Mouse (Mus musculus): ENCODE measurements at regions not wholly inside any gene's neighbourhood (a gene's known extent, or its start where the extent isn't known, plus 50 kb on each side); places are given as distances from the start of the nearest gene placed in this dataset.
A peak's percentile ranks its signal among the peaks of the same experiment; 100 is the strongest.

- no peak for DNase-seq (ENCODE audit: low spot score in 2 of 2)
Observed at GRCm38 (mm10) chr13:84646899-84647298, 424.8 kb downstream of the Tmem161b start.

DNA sequence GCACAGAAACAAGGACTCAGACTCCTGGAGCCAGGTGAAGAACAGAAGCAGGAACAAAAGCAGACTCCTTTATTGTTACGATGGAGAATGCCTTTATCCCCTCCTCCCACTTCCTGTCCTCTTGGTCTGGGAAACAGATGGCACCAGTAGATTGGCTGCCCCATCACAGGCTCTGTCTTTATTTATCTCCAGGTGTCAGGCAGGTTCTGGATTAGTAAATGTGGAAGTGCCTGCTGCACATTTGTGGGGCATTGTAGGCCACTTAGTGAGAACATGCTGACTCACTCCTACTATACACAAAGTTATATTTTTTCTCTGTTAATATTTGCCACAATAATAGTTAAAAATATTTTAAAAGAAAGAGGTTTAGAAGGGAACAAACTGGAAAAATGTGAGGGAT, 426.0 kb downstream of the Tmem161b start:
- no peak for DNase-seq (ENCODE audit: low spot score in 2 of 2)

- no peak for DNase-seq (ENCODE audit: low spot score in 2 of 2)
Observed at GRCm38 (mm10) chr13:84663967-84664366, 441.9 kb downstream of the Tmem161b start.

- DNase-seq (ENCODE audit: low spot score in 2 of 2), result no peak
Observed at GRCm38 (mm10) chr13:84680971-84681370, 458.9 kb downstream of the Tmem161b start.

GRCm38 (mm10) chr13:84685930-84686329, 463.8 kb downstream of the Tmem161b start:
- DNase-seq (ENCODE audit: low spot score in 2 of 2), result no peak

GRCm38 (mm10) chr13:84693462-84693861, 471.4 kb downstream of the Tmem161b start:
- no peak for DNase-seq (ENCODE audit: low spot score in 2 of 2)

DNA sequence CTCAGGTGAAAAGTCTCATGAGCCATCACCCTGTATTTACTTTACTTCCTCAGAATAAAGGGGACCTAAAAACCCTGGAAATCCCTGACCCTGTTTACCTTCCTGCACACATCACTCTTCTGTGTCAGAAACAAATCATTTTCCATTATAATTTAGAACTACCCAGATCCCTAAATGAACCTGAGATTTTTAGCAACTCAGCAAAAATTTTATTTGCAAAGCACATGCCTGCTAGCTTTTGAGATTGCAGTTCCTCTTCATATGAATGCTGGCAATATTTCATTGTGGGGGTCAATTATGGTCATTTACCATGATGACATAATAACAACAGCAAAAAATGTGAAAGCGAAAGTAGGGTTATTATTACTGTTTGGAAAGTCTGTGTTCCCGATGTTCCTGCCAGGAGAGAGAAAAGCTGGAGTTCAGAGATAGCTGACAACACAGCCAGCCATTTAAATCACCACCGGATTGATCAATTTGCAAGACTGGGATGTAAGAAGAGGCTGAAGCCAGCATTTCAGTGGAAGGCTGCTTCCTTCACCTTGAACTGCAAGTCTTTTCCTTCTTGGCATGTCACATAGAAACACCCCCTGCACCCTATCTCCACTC, 476.5 kb downstream of the Tmem161b start:
- DNase-seq (ENCODE audit: low spot score in 2 of 2), result no peak

DNA sequence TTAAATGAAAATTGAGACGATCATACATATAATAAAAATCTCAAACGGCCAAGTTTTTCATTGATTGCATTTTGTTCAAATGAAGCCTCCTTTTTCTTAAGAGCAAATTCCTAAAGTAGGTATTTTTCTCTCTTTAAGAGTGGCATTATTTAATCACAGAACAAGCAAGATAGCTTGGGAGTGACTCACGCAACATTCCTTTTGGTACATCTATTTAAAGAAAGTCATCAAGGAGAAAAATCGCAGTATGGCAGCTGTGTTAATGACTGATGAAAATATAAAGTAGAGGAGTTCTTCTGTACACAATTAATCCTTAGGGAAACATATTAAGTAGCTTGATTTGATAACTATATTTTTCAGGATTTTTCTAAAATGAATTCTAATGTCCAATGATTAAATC, 448.0 kb upstream of the Ccnh start:
- no peak for DNase-seq (ENCODE audit: low spot score in 2 of 2)

GRCm38 (mm10) chr13:84748331-84748730, 440.9 kb upstream of the Ccnh start:
- no peak for DNase-seq (ENCODE audit: low spot score in 2 of 2)

GRCm38 (mm10) chr13:84749214-84749613, 440.0 kb upstream of the Ccnh start:
- DNase-seq (ENCODE audit: low spot score in 2 of 2), result no peak

DNA sequence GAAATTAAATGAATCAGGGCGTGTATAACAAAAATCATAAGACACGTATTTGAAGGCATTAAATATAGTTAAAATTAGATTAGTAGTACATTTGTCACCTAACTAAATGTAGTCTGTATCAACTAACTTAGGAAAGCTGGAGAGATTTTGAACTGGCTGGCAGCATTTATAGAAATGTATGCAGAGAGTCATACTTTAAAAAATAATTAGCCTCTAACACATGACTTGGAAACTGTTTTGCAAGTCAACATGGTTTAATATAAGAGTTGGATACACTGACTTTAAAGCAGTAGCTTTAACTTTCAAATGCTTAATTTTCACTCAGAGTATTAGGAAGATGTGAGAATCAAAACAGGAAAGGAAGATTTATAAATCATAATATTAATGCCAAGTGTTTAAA, 439.1 kb upstream of the Ccnh start:
- DNase-seq (ENCODE audit: low spot score in 2 of 2), result no peak

GRCm38 (mm10) chr13:84751576-84752490, 437.4 kb upstream of the Ccnh start:
- DNase-seq (ENCODE audit: low spot score in 2 of 2), result no peak

DNA sequence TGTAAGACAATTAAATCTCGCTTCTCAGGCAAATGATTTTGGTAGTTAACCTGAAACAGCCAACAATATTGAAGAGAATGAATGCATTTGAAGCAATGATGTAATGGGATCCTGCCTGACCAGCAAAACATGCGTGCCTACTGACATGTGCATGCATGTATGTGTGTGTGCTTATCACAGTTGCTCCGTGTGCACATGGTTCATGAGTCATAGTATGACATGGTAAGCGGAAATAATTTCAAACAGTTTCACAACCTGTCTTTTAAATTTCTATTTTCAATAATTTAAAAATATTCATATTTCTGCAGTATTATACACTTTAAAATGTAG, 436.8 kb upstream of the Ccnh start:
- no peak for DNase-seq (ENCODE audit: low spot score in 2 of 2)

GRCm38 (mm10) chr13:84753751-84754500, 435.3 kb upstream of the Ccnh start:
- DNase-seq (ENCODE audit: low spot score in 2 of 2), result no peak

- DNase-seq (ENCODE audit: low spot score in 2 of 2), result no peak
Observed at GRCm38 (mm10) chr13:84754821-84755725, 434.1 kb upstream of the Ccnh start.

GRCm38 (mm10) chr13:84756796-84757335, 432.3 kb upstream of the Ccnh start:
- no peak for DNase-seq (ENCODE audit: low spot score in 2 of 2)

- no peak for DNase-seq (ENCODE audit: low spot score in 2 of 2)
Observed at GRCm38 (mm10) chr13:84757896-84758567, 431.2 kb upstream of the Ccnh start.

DNA sequence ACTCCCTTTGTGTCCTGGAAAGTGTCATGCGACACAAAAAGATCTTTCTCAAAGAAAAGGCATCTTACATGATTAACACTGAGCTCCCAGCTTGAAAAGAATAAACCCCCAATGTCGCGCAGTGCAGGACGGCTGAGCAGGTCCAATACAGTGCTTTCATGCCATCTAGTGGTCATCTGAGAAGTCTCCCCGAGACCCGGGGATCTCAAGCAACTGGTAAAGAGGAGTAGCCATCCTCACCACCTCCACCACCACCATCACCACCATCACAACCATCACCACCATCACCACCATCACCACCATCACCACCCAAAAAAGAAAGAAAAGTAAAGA, 430.7 kb upstream of the Ccnh start:
- DNase-seq (ENCODE audit: low spot score in 2 of 2), result peak; percentile 68 to 85

DNA sequence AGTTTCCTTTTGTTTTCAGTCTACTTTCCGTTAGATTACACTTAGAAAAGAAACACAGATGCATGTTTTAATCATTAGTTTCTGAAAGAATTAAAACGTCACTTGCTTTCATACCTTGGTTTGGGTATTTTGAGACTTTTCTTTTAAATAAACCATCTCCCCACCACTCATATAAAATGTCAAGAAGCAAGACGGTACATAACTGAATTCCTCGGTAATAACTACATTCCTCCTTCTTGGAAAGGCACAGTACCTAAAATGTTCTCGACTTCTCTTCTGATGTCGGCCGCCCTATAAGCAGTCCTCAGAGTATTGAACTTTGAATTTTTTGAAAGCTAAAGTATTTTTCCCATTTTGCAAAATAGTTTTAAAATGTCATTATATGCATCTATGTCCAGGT, 430.1 kb upstream of the Ccnh start:
- DNase-seq (ENCODE audit: low spot score in 2 of 2), result no peak

- DNase-seq (ENCODE audit: low spot score in 2 of 2), result no peak
Observed at GRCm38 (mm10) chr13:84760471-84760870, 428.7 kb upstream of the Ccnh start.

GRCm38 (mm10) chr13:84760978-84761377, 428.2 kb upstream of the Ccnh start:
- DNase-seq (ENCODE audit: low spot score in 2 of 2), result no peak

Data from frontal cortex, postnatal 25 days (tissue).